Mouse (Mus musculus) intestine, embryonic 14.5 days (tissue): ENCODE measurements around the gene Mgat4a. TPM values are rescaled to one million over a fixed set of nuclear protein-coding genes. Genes with fewer than 3 reads are reported as not detected.

Experiments
- ATAC-seq: fragments of 200-750 bp; cut with Nextera tagmentation; replicated peaks from 2 replicates; pipeline ENCODE4 v1.8.0; 2017; ENCODE audit warnings: low read depth, moderate number of reproducible peaks, moderate TSS enrichment, moderate library complexity; ENCODE audit not compliant: low FRiP score, low TSS enrichment
- DNase-seq: peaks from one replicate; pipeline ENCODE4 v3.0.0-alpha.2; 2018; ENCODE audit warnings: low spot score
- H3K27ac ChIP-seq: fragments of 300-500 bp; sonication (generic); 2 replicates; pipeline ENCODE4 v1.5.1; 2014; ENCODE audit warnings: low read depth, mild to moderate bottlenecking, control low read depth
- H3K27me3 ChIP-seq: fragments of 300-500 bp; sonication (generic); replicated peaks from 2 replicates; pipeline ENCODE4 v1.6.1; 2014; ENCODE audit warnings: low read length, control low read depth; ENCODE audit not compliant: control insufficient read depth, insufficient read depth
- H3K36me3 ChIP-seq: fragments of 300-500 bp; sonication (generic); 2 replicates; pipeline ENCODE4 v1.6.1; 2014; ENCODE audit warnings: low read length, control low read depth; ENCODE audit not compliant: control insufficient read depth, insufficient read depth
- H3K4me1 ChIP-seq: fragments of 300-500 bp; sonication (generic); replicated peaks from 2 replicates; pipeline ENCODE4 v1.6.1; 2014; ENCODE audit warnings: low read length, control low read depth, mixed read lengths; ENCODE audit not compliant: control insufficient read depth, insufficient read depth
- H3K4me2 ChIP-seq: fragments of 300-500 bp; sonication (generic); 2 replicates; pipeline ENCODE4 v1.6.1; 2014; ENCODE audit warnings: low read length
- H3K4me3 ChIP-seq: fragments of 300-500 bp; sonication (generic); 2 replicates; pipeline ENCODE4 v1.5.1; 2014; ENCODE audit warnings: low read depth, low read length, control low read depth, mixed read lengths
- H3K9ac ChIP-seq: fragments of 300-500 bp; sonication (generic); 2 replicates; pipeline ENCODE4 v1.6.1; 2014; ENCODE audit warnings: mild to moderate bottlenecking, low read length
- H3K9me3 ChIP-seq: fragments of 300-500 bp; sonication (generic); 2 replicates; pipeline ENCODE4 v1.6.1; 2016; ENCODE audit warnings: low read length, control low read depth; ENCODE audit not compliant: control insufficient read depth
- WGBS: fragments of 180-500 bp; shearing (Covaris S2); extraction: QIAGEN DNeasy Blood & Tissue Kit; methylation state at CpG from one replicate; pipeline ENCODE4 v1.1.7; 2014; 5-methylcytosine and 5-hydroxymethylcytosine counted together
- polyA plus RNA-seq: library from polyadenylated mRNA; unstranded; fragments of >200 nt; fragmentation: Nextera tagmentation; extraction: Ambion mirVana; gene quantifications from 2 replicates; pipeline ENCODE4 v1.2.1, GENCODE M21; 2014

Mgat4a gene
- polyA plus RNA-seq, 1 experiment from 2014 or later, result 34.6 TPM

DNA sequence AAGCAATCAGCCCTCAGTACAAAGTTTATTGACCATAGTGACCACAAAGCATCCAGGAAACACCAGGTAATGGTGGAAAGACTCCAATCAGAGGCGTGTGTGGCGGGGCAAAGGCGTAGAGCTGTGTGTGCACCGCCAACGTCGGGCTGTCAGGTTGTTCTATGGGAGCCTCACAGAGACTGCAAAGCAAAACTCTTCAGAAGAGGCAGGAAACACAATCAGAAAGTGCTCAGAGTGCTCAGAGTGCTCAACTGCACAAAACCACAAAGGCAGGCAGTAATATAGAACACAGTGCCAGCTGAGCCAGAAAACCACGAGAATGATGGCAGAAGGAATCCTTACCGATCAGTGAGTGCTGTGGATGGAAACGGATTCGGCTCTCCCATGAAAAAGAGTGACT lies 67.6 kb downstream of the Mgat4a start:
- Histone ChIP-seq H3K27ac (no peak overlapping the region), H3K36me3 (no peaks in the 10 kb centered on the region), H3K4me1 (no peaks in the 10 kb centered on the region), H3K9me3 (no peaks in the 10 kb centered on the region), H3K4me3 (no peak overlapping the region), H3K27me3 (no peaks in the 10 kb centered on the region), H3K4me2 (no peak overlapping the region), H3K9ac (no peak overlapping the region)
- DNase-seq (no peak), ATAC-seq (no peak)
- 80% methylated on average over 10 of the region's 10 CpGs for WGBS

GRCm38 (mm10) chr1:37471179-37472148 lies 69.4 kb downstream of the Mgat4a start:
- Histone ChIP-seq H3K4me3 (no peak overlapping the region), H3K27ac (no peak overlapping the region), H3K4me1 (no peaks in the 10 kb centered on the region), H3K27me3 (no peaks in the 10 kb centered on the region), H3K9me3 (no peaks in the 10 kb centered on the region), H3K4me2 (no peak overlapping the region), H3K9ac (no peak overlapping the region), H3K36me3 (no peaks in the 10 kb centered on the region)
- 77% methylated on average over 6 of the region's 6 CpGs for WGBS
- DNase-seq (no peak), ATAC-seq (no peak)

- H3K9ac ChIP-seq, result no peak overlapping the region
- H3K27ac ChIP-seq, result no peak overlapping the region
- no peak overlapping the region for H3K4me3 ChIP-seq
- ATAC-seq (no peak), DNase-seq (no peak)
- WGBS, result 91% methylated on average over 5 of the region's 5 CpGs
- H3K4me1 ChIP-seq, result no peaks in the 10 kb centered on the region
- H3K36me3 ChIP-seq, result 0 out of 2 replicates have a peak, but pooled peaks cover 5% of the 10 kb centered on the region
- no peaks in the 10 kb centered on the region for H3K27me3 ChIP-seq
- no peak overlapping the region for H3K4me2 ChIP-seq
- H3K9me3 ChIP-seq, result no peaks in the 10 kb centered on the region
Measured at GRCm38 (mm10) chr1:37469007-37469406, 71.8 kb downstream of the Mgat4a start.

GRCm38 (mm10) chr1:37467806-37468205 lies 73.0 kb downstream of the Mgat4a start:
- no peak overlapping the region for H3K4me2 ChIP-seq
- 91% methylated on average over 4 of the region's 4 CpGs for WGBS
- H3K4me3 ChIP-seq, result no peak overlapping the region

GRCm38 (mm10) chr1:37466322-37466995 lies 74.4 kb downstream of the Mgat4a start:
- 0 out of 2 replicates have a peak, but pooled peaks cover 7% of the 10 kb centered on the region for H3K36me3 ChIP-seq
- ATAC-seq (no peak), DNase-seq (no peak)
- no peaks in the 10 kb centered on the region for H3K9me3 ChIP-seq
- H3K4me2 ChIP-seq, result no peak overlapping the region
- H3K27ac ChIP-seq, result no peak overlapping the region
- H3K4me3 ChIP-seq, result no peak overlapping the region
- no peak overlapping the region for H3K9ac ChIP-seq
- no peaks in the 10 kb centered on the region for H3K27me3 ChIP-seq
- 83% methylated on average over 3 of the region's 3 CpGs for WGBS
- H3K4me1 ChIP-seq, result no peaks in the 10 kb centered on the region

More at GRCm38 (mm10) chr1:37467806-37468205, 73.0 kb downstream of the Mgat4a start:
- Histone ChIP-seq H3K4me1 (no peaks in the 10 kb centered on the region), H3K9ac (no peak overlapping the region), H3K36me3 (0 out of 2 replicates have a peak, but pooled peaks cover 7% of the 10 kb centered on the region), H3K9me3 (no peaks in the 10 kb centered on the region), H3K27ac (no peak overlapping the region), H3K27me3 (no peaks in the 10 kb centered on the region)
- DNase-seq (no peak), ATAC-seq (no peak)

DNA sequence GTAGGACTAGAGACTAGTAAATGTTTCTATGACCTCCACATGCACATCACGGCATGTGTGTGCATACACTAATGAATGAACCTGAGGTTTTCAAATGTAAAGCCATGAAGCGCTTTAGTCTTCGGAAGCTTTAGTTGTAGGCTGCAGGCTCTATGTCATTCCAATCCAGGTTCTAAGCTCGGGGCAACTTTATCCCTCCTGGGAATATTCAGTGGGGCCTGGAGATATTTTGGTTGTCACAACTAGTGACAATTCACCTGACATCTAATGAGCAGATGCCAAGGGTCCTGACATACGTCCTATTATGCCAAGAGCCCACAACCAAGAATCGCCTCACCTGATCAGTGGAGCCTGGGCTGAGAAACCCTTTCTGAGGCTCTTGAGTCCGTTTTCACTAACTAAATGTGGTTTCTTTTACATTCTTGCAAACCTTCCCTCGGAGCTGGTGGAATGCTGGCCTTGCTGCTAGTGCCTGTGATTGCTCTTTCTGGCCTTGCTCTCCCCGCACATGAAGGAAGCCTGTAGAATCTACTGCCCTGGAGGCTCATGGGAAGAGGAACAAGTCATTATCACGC lies 75.9 kb downstream of the Mgat4a start:
- ATAC-seq (no peak), DNase-seq (no peak)
- WGBS, result 81% methylated on average over 10 of the region's 10 CpGs
- H3K4me1 ChIP-seq, result no peaks in the 10 kb centered on the region
- no peak overlapping the region for H3K9ac ChIP-seq
- H3K27me3 ChIP-seq, result no peaks in the 10 kb centered on the region
- no peak overlapping the region for H3K4me3 ChIP-seq
- H3K4me2 ChIP-seq, result no peak overlapping the region
- H3K36me3 ChIP-seq, result 0 out of 2 replicates have a peak, but pooled peaks cover 7% of the 10 kb centered on the region
- no peak overlapping the region for H3K27ac ChIP-seq
- no peaks in the 10 kb centered on the region for H3K9me3 ChIP-seq

GRCm38 (mm10) chr1:37457546-37457945 lies 83.3 kb downstream of the Mgat4a start:
- no peaks in the 10 kb centered on the region for H3K9me3 ChIP-seq
- no peaks in the 10 kb centered on the region for H3K4me1 ChIP-seq
- DNase-seq (no peak), ATAC-seq (no peak)
- H3K4me3 ChIP-seq, result no peak overlapping the region
- H3K4me2 ChIP-seq, result no peak overlapping the region
- H3K27me3 ChIP-seq, result no peaks in the 10 kb centered on the region
- no peak overlapping the region for H3K9ac ChIP-seq
- WGBS, result 91% methylated on average over 7 of the region's 7 CpGs
- no peak overlapping the region for H3K27ac ChIP-seq
- H3K36me3 ChIP-seq, result 0 out of 2 replicates have a peak, but pooled peaks cover 4% of the 10 kb centered on the region

DNA sequence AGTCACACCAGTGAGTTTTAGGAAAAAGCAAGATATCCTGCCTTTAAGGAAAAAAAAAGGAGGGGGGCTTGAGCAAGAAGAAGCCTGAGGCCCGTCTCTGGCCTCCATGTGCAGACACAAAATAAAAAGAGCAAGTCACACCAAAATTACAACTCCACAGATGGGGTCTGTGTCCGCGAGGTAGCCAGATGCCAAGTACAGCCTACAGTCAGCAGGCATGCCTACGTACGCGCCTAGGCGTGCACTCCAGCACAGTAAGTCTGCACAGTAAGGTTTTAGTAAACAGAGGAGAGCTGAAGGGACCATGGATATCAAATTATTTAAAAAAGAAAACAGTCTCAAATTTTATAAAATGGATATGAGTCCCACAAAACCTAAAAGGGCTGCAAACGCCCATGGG lies 89.5 kb downstream of the Mgat4a start:
- ATAC-seq, result no peak
- Histone ChIP-seq H3K9me3 (no peaks in the 10 kb centered on the region), H3K4me2 (no peak overlapping the region), H3K4me1 (no peaks in the 10 kb centered on the region), H3K4me3 (no peak overlapping the region), H3K27me3 (no peaks in the 10 kb centered on the region), H3K9ac (no peak overlapping the region), H3K27ac (no peak overlapping the region), H3K36me3 (peaks cover 21% of the 10 kb centered on the region; the same call in 1 of the 2 replicates)
- 90% methylated on average over 8 of the region's 8 CpGs for WGBS
- DNase-seq, result no peak
